In genomic region chr4:70515514-70515913, GRCm38 (mm10) we compare ENCODE assay signal across 24 mouse cellular contexts. TPM values are rescaled to one million over a fixed set of nuclear protein-coding genes. Genes with fewer than 3 reads are reported as not detected.
DNase-seq lines count a peak whose midpoint lies in the region; ATAC-seq and TF ChIP-seq lines count a peak whose summit lies in the region.
"Had no signal": no experiment of that assay in that cellular context is flagged by ENCODE, and none has a peak within 500 bp of the region (broad histone marks: within the 10 kb centered on the region; RNA-seq: fewer than 3 reads in every experiment).

No protein-coding gene starts in this region.

- no peak for ATAC-seq in liver, embryonic 11.5 days (replicated peaks; ENCODE audit: low FRiP score)
- peak; percentile 79 for ATAC-seq in common myeloid progenitor, adult 5-6 weeks (replicated peaks; ENCODE audit: low read depth, poor library complexity, severe bottlenecking)
- peak; percentile 73 for ATAC-seq in megakaryocyte progenitor cell, adult 5-6 weeks (replicated peaks; ENCODE audit: poor library complexity)
- ATAC-seq in kidney, embryonic 16.5 days (ENCODE audit: low FRiP score, low TSS enrichment) = no peak
- ATAC-seq: forebrain, embryonic 14.5 days; hindbrain, postnatal 0 days had no signal

- no peak overlapping the region for H3K4me3 ChIP-seq in liver, adult 2 months (ENCODE audit: insufficient read depth, low read depth, low read length)
- no peak overlapping the region for H3K4me3 ChIP-seq in liver, embryonic 11.5 days (ENCODE audit: low read depth, low read length)
- no peak overlapping the region for H3K4me3 ChIP-seq in kidney, embryonic 16.5 days (ENCODE audit: low read length)
- H3K4me3 ChIP-seq: embryonic facial prominence, embryonic 15.5 days; erythroblast, embryonic 14.5 days; forebrain, embryonic 10.5 days; gastrocnemius, adult 2 months; hindbrain, embryonic 13.5 days had no signal

- no peak overlapping the region for H3K4me2 ChIP-seq in liver, embryonic 11.5 days
- no peak overlapping the region for H3K4me2 ChIP-seq in kidney, embryonic 16.5 days (replicated peaks; ENCODE audit: low read depth, low read length)
- H3K4me2 ChIP-seq: embryonic facial prominence, embryonic 15.5 days; hindbrain, embryonic 13.5 days had no signal

- H3K36me3 ChIP-seq in liver, adult 2 months (ENCODE audit: control insufficient read depth, insufficient read depth, low read length) = no peaks in the 10 kb centered on the region
- no peaks in the 10 kb centered on the region for H3K36me3 ChIP-seq in liver, embryonic 11.5 days (ENCODE audit: control insufficient read depth, insufficient read depth, low read length)
- H3K36me3 ChIP-seq in kidney, embryonic 16.5 days (ENCODE audit: insufficient read depth, low read length) = no peaks in the 10 kb centered on the region
- H3K36me3 ChIP-seq: embryonic facial prominence, embryonic 15.5 days; forebrain, embryonic 10.5 days; hindbrain, embryonic 13.5 days had no signal

- H3K27ac ChIP-seq in liver, adult 2 months (replicated peaks; ENCODE audit: insufficient read depth, low read depth, low read length) = no peak overlapping the region
- H3K27ac ChIP-seq in liver, embryonic 11.5 days (ENCODE audit: low read depth, low read length) = no peak overlapping the region
- H3K27ac ChIP-seq in kidney, embryonic 16.5 days (ENCODE audit: low read length) = no peak overlapping the region
- H3K27ac ChIP-seq: embryonic facial prominence, embryonic 15.5 days; forebrain, embryonic 10.5 days; gastrocnemius, adult 2 months; hindbrain, embryonic 13.5 days; hindbrain, postnatal 0 days had no signal

- no peak for TF ChIP-seq CTCF in liver, adult 2 months (IDR thresholded peaks at IDR 0.05; ENCODE audit: low read depth, low read length)

- DNase-seq in liver, adult 2 months (ENCODE audit: extremely low read depth, low read depth, low spot score) = peak; percentile 82
- DNase-seq in liver, embryonic 11.5 days (ENCODE audit: low spot score) = no peak
- DNase-seq in B cell, adult 2 months = peak; percentile 5 to 17
- no peak for DNase-seq in testis, postnatal 14 days (ENCODE audit: low spot score)
- no peak for DNase-seq in cerebellum, adult 18-20 months
- DNase-seq: adrenal gland, adult 8-10 months; cerebellum, adult 11 months; cerebellum, adult 9-11 months; cerebellum, postnatal 36 days; embryo, embryonic 11 days; gastrocnemius, adult 2 months; gastrocnemius, postnatal 25 days; heart, adult 11 months; heart, postnatal 10 days; heart, postnatal 4 days had no signal

- H3K4me1 ChIP-seq in liver, adult 2 months (ENCODE audit: control insufficient read depth, insufficient read depth, low read length) = peaks cover 7% of the 10 kb centered on the region
- H3K4me1 ChIP-seq in liver, embryonic 11.5 days (replicated peaks; ENCODE audit: control insufficient read depth, insufficient read depth, low read length) = no peaks in the 10 kb centered on the region
- H3K4me1 ChIP-seq in kidney, embryonic 16.5 days (ENCODE audit: insufficient read depth, low read length) = no peaks in the 10 kb centered on the region
- H3K4me1 ChIP-seq: embryonic facial prominence, embryonic 15.5 days had no signal

- H3K27me3 ChIP-seq in liver, adult 2 months (ENCODE audit: control insufficient read depth, insufficient read depth, low read length) = no peaks in the 10 kb centered on the region
- no peaks in the 10 kb centered on the region for H3K27me3 ChIP-seq in liver, embryonic 11.5 days (replicated peaks; ENCODE audit: control insufficient read depth, insufficient read depth, low read length)
- no peaks in the 10 kb centered on the region for H3K27me3 ChIP-seq in kidney, embryonic 16.5 days (ENCODE audit: insufficient read depth, low read length)
- H3K27me3 ChIP-seq: embryonic facial prominence, embryonic 15.5 days; hindbrain, embryonic 13.5 days had no signal

- TF ChIP-seq POLR2A in liver, adult 2 months (IDR thresholded peaks at IDR 0.05; ENCODE audit: extremely low read depth, insufficient read depth, low read length) = no peak

- H3K9ac ChIP-seq in liver, adult 2 months (ENCODE audit: low read depth, low read length) = no peak overlapping the region
- no peak overlapping the region for H3K9ac ChIP-seq in liver, embryonic 11.5 days (ENCODE audit: low read depth, low read length)
- no peak overlapping the region for H3K9ac ChIP-seq in kidney, embryonic 16.5 days (replicated peaks; ENCODE audit: low read length)
- H3K9ac ChIP-seq: embryonic facial prominence, embryonic 15.5 days; hindbrain, embryonic 13.5 days had no signal

- no peaks in the 10 kb centered on the region for H3K9me3 ChIP-seq in liver, embryonic 11.5 days (ENCODE audit: control insufficient read depth, low read length)
- no peaks in the 10 kb centered on the region for H3K9me3 ChIP-seq in kidney, embryonic 16.5 days (ENCODE audit: low read length)
- H3K9me3 ChIP-seq: embryonic facial prominence, embryonic 15.5 days; forebrain, embryonic 10.5 days; hindbrain, embryonic 13.5 days had no signal

- H3K79me2 ChIP-seq in liver, adult 2 months (ENCODE audit: control insufficient read depth, insufficient read depth, low read length) = no peaks in the 10 kb centered on the region; the same call in 1 of the 2 replicates

RNA-seq across cellular contexts. Expression of gene Megf9, which starts 19.3 kb away (rescaled TPM):
- total RNA-seq in liver, adult 2 months (2014; rRNA removed) = 9.9 and 10.5 TPM in 2 replicates
- polyA plus RNA-seq in liver, adult 2 months (2012; rRNA removed) = 8.6 and 16.1 TPM in 2 replicates
- 5.0 and 6.0 TPM in 2 replicates for polyA plus RNA-seq in liver, embryonic 11.5 days (2014; fragmentation: Nextera tagmentation; extraction: Ambion mirVana)
- 4.6 and 6.0 TPM in 2 replicates for total RNA-seq in common myeloid progenitor, adult 5-6 weeks (2017)
- total RNA-seq in megakaryocyte progenitor cell, adult 5-6 weeks (2015) = 20.1 and 25.3 TPM in 2 replicates
- total RNA-seq in megakaryocyte progenitor cell, adult 5-6 weeks (2017) = 9.2 and 10.9 TPM in 2 replicates
- polyA plus RNA-seq in kidney, embryonic 16.5 days (2015; fragmentation: Nextera tagmentation; extraction: Ambion mirVana) = 11.9 and 13.7 TPM in 2 replicates

Comparison
In these comparisons a context has a peak if more than half of its experiments do, and no peak if none do; other contexts are left out.
1. DNase-seq: peak in liver, adult 2 months (single experiment) and B cell, adult 2 months (2 of 2); none in liver, embryonic 11.5 days (single experiment), testis, postnatal 14 days (single experiment) and cerebellum, adult 18-20 months (0 of 2).
2. ATAC-seq: peak in common myeloid progenitor, adult 5-6 weeks (single experiment) and megakaryocyte progenitor cell, adult 5-6 weeks (single experiment); none in liver, embryonic 11.5 days (single experiment) and kidney, embryonic 16.5 days (single experiment).